Mouse (Mus musculus): ENCODE data around the gene Stat5a. TPM values are rescaled to one million over a fixed set of nuclear protein-coding genes. Genes with fewer than 3 reads are reported as not detected.

Stat5a gene
- total RNA-seq, 1 experiment from 2014 or later = 52.7 TPM

GRCm38 (mm10) chr11:100833466-100833865 is 25.7 kb upstream of the Stat5a start:
- no peak for ATAC-seq (replicated peaks; ENCODE audit: low read depth, poor library complexity, severe bottlenecking)

- ATAC-seq (replicated peaks; ENCODE audit: low read depth, poor library complexity, severe bottlenecking) = no peak
Observed at GRCm38 (mm10) chr11:100836923-100837702, 22.0 kb upstream of the Stat5a start.

GRCm38 (mm10) chr11:100838894-100839293 is 20.3 kb upstream of the Stat5a start:
- ATAC-seq (replicated peaks; ENCODE audit: low read depth, poor library complexity, severe bottlenecking) = no peak

GRCm38 (mm10) chr11:100839523-100839922 is 19.6 kb upstream of the Stat5a start:
- no peak for ATAC-seq (replicated peaks; ENCODE audit: low read depth, poor library complexity, severe bottlenecking)

GRCm38 (mm10) chr11:100840866-100841265 is 18.3 kb upstream of the Stat5a start:
- ATAC-seq (replicated peaks; ENCODE audit: low read depth, poor library complexity, severe bottlenecking) = peak; percentile 92

GRCm38 (mm10) chr11:100842025-100842424 is 17.1 kb upstream of the Stat5a start:
- no peak for ATAC-seq (replicated peaks; ENCODE audit: low read depth, poor library complexity, severe bottlenecking)

GRCm38 (mm10) chr11:100843070-100843669 is 16.0 kb upstream of the Stat5a start:
- no peak for ATAC-seq (replicated peaks; ENCODE audit: low read depth, poor library complexity, severe bottlenecking)

GRCm38 (mm10) chr11:100844121-100844520 is 15.0 kb upstream of the Stat5a start:
- ATAC-seq (replicated peaks; ENCODE audit: low read depth, poor library complexity, severe bottlenecking) = no peak

- no peak for ATAC-seq (replicated peaks; ENCODE audit: low read depth, poor library complexity, severe bottlenecking)
Observed at GRCm38 (mm10) chr11:100845793-100846192, 13.4 kb upstream of the Stat5a start.

- ATAC-seq (replicated peaks; ENCODE audit: low read depth, poor library complexity, severe bottlenecking) = no peak
Observed at GRCm38 (mm10) chr11:100847572-100847971, 11.6 kb upstream of the Stat5a start.

- peak; percentile 54 for ATAC-seq (replicated peaks; ENCODE audit: low read depth, poor library complexity, severe bottlenecking)
Observed at GRCm38 (mm10) chr11:100848080-100848479, 11.1 kb upstream of the Stat5a start.

GRCm38 (mm10) chr11:100848789-100849379 is 10.3 kb upstream of the Stat5a start:
- ATAC-seq (replicated peaks; ENCODE audit: low read depth, poor library complexity, severe bottlenecking) = no peak

GRCm38 (mm10) chr11:100849456-100850037 is 9.6 kb upstream of the Stat5a start:
- ATAC-seq (replicated peaks; ENCODE audit: low read depth, poor library complexity, severe bottlenecking) = no peak

- peak; percentile 29 for ATAC-seq (replicated peaks; ENCODE audit: low read depth, poor library complexity, severe bottlenecking)
Observed at GRCm38 (mm10) chr11:100850038-100850777, 8.9 kb upstream of the Stat5a start, which contains the start of gene Stat5b. TSS of gene Stat5b (minus strand) at chr11:100850724.

- ATAC-seq (replicated peaks; ENCODE audit: low read depth, poor library complexity, severe bottlenecking) = peak; percentile 47
Observed at GRCm38 (mm10) chr11:100850778-100851528, 8.2 kb upstream of the Stat5a start.

GRCm38 (mm10) chr11:100852088-100852487 is 7.1 kb upstream of the Stat5a start:
- ATAC-seq (replicated peaks; ENCODE audit: low read depth, poor library complexity, severe bottlenecking) = no peak

GRCm38 (mm10) chr11:100853018-100853417 is 6.1 kb upstream of the Stat5a start:
- ATAC-seq (replicated peaks; ENCODE audit: low read depth, poor library complexity, severe bottlenecking) = peak; percentile 27

- ATAC-seq (replicated peaks; ENCODE audit: low read depth, poor library complexity, severe bottlenecking) = no peak
Observed at GRCm38 (mm10) chr11:100854268-100854667, 4.9 kb upstream of the Stat5a start.

GRCm38 (mm10) chr11:100855178-100855577 is 4.0 kb upstream of the Stat5a start:
- ATAC-seq (replicated peaks; ENCODE audit: low read depth, poor library complexity, severe bottlenecking) = no peak

Data from common myeloid progenitor, adult 5-6 weeks (primary cell).